Mouse (Mus musculus): ENCODE data around the gene Phb2.

Gene Phb2

GRCm38 (mm10) chr6:124746654-124747632, 34.8 kb downstream of the Phb2 start:
- DNase-seq (ENCODE audit: low spot score in 2 of 2) = no peak

- DNase-seq (ENCODE audit: low spot score in 2 of 2) = no peak
Measured at GRCm38 (mm10) chr6:124750405-124750804, 38.3 kb downstream of the Phb2 start.

GRCm38 (mm10) chr6:124753861-124754260, 41.7 kb downstream of the Phb2 start:
- DNase-seq (ENCODE audit: low spot score in 2 of 2) = no peak

GRCm38 (mm10) chr6:124755306-124755705, 43.2 kb downstream of the Phb2 start:
- no peak for DNase-seq (ENCODE audit: low spot score in 2 of 2)

- no peak for DNase-seq (ENCODE audit: low spot score in 2 of 2)
Measured at GRCm38 (mm10) chr6:124755831-124756595, 43.9 kb downstream of the Phb2 start, which contains the start of the genes Gm45234 and Atn1. Gene Gm45234 (minus strand): TSS chr6:124756021. Gene Atn1 (minus strand): TSS chr6:124756524.

- DNase-seq (ENCODE audit: low spot score in 2 of 2) = peak in 1 of 2 experiments; percentile 24
Measured at GRCm38 (mm10) chr6:124756652-124757350, 44.7 kb downstream of the Phb2 start.

- no peak for DNase-seq (ENCODE audit: low spot score in 2 of 2)
Measured at GRCm38 (mm10) chr6:124757351-124757880, 45.3 kb downstream of the Phb2 start.

GRCm38 (mm10) chr6:124757909-124758848, 46.0 kb downstream of the Phb2 start:
- DNase-seq (ENCODE audit: low spot score in 2 of 2) = no peak

GRCm38 (mm10) chr6:124758849-124759232, 46.7 kb downstream of the Phb2 start:
- DNase-seq (ENCODE audit: low spot score in 2 of 2) = no peak

GRCm38 (mm10) chr6:124759259-124759658, 47.1 kb downstream of the Phb2 start:
- peak; percentile 77 to 87 for DNase-seq (ENCODE audit: low spot score in 2 of 2)

GRCm38 (mm10) chr6:124765951-124766350, 53.8 kb downstream of the Phb2 start:
- DNase-seq (ENCODE audit: low spot score in 2 of 2) = no peak

All from natural killer cell, adult 2 months (primary cell).